Mouse (Mus musculus): Measurements from ENCODE around the gene Gm48551.

The Gm48551 gene

DNA sequence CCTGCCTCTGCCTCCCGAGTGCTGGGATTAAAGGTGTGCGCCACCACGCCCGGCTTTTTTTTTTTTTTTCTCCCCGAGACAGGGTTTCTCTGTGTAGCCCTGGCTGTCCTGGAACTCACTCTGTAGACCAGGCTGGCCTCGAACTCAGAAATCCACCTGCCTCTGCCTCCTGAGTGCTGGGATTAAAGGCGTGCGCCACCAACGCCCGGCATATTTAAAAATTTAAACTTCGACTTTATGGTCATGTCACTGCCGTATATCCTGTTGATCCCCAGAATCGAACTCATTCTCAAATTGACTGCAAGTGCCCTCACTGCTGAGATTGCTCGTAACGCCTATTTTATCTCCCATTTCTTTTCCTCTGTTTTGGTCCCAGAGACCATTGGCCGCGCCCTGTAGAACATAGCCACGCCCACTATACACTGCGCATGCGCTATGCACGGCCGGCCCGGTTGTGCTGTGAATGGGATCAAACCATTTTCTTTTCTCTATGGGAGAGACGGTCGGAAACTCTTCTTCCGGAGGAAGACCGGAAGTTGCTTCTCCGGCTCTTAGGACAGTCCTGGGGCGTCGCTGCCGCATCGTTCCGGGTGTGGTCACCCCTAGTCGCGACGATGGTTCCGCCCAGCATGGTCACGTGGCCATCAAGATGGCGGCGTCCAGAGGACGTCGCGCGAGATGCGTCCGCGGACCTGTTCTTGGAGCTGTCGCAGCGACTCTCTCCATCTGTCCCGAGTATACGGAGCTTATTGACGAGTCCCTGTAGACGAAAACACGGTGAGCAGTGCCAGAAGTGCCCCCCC lies at the start of gene Gm48551, which contains the start of gene Dohh:
TSS of gene Gm48551 (plus strand) at position 665 of the 803 bp plus-strand sequence.
TSS of gene Dohh (plus strand) at position 627 of the 803 bp plus-strand sequence.
- DNase-seq (ENCODE audit: extremely low spot score): peak; percentile 99

DNA sequence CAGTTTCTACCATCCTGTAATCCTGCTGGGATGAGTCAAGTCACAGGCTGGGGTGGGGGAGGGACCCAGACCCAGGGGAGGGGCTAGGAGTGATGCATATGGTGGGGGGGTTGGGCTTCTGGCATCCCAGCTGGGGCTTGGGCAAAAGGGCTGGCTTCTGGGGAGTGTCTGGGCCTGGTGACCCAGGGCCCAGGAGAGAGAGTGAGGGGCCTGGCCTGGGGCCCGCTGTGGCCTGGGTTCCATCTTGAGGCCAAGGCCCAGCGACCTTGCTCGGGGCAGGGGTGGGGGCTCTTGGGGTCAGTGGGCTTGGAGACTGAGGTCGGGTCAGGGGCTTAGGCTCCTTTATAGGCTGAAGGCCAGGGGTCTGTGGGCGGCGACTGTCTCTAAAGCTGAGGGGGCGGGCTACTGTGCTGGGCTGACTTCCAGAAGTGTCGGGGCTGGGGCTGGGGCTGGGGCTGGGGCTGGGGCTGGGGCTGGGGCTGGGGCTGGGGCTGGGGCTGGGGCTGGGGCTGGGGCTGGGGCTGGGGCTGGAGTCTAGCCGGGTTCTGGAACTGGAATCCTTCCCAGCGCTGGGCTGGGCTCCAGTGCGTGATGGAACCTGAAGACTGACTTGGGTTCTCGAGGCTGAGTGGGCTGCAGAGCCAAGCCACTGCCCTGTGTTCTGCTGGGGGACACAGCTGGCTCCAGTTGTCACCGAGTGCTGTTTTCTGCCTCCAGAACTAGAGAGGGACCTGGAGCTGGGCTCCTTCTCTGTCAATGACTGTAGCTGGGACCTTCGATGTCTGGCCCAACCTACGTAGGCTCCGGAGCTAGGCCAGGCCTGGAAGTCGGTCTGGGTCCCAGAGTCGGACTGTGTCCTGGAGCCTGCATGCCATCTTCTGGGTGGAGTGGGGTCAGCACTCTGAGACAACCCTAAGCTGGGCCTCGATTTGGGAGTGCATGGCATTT lies 48.6 kb upstream of the Gm48551 start:
- peak; percentile 74 for DNase-seq (ENCODE audit: extremely low spot score)

DNA sequence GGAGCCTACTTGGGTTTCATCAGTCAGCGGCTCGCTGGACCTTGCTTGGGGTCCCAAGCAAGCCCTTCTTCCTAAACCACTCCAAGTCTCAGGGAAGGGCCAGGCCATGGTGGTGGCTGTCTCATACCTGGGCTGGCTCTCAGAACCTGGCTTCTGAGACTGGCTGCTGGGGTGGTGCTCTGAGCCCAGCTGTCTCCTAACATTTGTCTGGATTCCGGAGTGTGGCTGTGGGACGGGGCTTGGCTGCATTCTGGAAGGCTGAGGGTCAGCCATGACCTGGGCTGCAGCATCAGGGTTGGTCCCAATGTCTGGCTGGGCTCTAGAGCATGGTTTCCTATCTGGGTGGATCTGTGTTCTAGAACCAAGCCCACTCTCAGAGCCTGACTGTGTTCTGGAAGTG lies 47.7 kb upstream of the Gm48551 start:
- DNase-seq (ENCODE audit: extremely low spot score): no peak

- no peak for DNase-seq (ENCODE audit: extremely low spot score)
These were observed 43.5 kb upstream of the Gm48551 start for GRCm38 (mm10) chr10:81340551-81341332.

GRCm38 (mm10) chr10:81341333-81341949 lies 42.8 kb upstream of the Gm48551 start:
- peak; percentile 68 for DNase-seq (ENCODE audit: extremely low spot score)

DNA sequence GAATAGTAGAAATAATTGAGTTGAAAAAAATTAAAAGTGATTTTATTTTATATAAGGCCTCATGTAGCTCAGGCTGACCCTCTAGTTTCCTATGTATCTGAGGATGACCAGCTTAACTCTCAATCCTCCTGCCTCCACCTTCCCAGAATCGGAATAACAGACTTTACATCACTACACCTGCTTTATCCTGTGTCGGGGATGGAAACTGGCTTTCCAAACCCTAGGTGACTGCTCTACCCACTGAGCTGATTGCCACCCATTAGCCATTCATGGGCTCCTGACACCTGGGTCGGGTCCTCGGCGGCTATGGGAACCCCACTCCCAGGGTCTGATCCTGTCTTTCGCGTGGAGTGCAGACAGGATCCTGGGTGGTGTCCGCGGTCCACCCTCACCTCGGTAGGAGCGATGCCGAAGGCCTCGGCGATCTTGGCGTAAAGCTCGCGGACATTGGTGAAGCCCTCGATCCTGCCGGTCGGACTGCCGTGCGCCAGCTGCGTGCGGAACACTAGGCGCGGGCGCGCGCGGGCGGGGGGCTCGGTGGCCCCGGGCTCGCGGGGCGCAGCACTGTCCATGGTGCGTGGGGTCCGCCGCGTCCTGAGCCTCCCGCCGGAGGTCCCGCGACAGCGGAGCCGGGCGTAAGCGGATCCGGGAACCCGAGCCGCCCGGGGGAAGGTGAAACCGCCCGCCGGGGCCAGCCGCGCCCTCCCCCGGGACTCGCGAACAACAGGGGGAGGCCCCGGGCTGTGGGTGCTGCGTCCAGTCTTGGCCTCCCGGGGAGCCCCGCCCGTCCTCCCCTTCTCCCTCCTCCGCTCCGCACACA lies 41.4 kb upstream of the Gm48551 start, which contains the start of gene Gipc3:
TSS of gene Gipc3 (minus strand) at position 581 of the 820 bp plus-strand sequence.
- no peak for DNase-seq (ENCODE audit: extremely low spot score)

DNA sequence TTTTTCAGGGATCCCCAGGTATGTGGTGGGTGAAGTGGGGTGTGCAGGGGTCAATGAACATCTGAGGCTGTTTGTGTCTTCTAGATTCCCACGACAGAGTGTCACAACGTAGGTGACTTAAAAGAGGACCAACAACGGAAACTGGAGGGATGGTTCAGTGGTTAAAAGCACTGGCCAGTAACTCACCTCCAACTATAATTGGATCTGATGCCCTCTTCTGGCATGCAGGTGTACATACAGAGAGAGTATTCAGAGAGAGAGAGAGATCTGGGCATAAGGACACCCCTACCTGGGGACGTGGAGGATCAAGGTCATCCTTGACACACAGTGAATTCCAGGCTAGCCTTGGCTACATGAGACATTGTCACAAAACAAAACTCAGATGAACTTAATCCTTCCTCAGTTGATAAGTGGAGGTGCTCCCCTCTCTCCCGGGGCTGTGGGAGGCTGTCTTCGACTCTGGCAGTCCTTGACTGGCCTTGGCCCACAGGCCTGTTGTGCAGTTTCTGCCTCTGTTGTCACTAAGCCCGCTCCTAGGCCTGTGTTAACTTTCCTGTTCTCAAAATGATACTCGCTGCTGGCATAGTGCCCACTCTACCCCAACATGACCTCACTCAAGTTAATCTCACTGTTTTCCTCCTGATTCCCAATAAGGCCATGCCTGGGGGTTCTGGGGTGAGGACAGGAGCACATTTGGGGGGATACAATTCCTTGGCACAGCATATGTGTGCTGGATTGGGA lies 39.7 kb upstream of the Gm48551 start:
- DNase-seq (ENCODE audit: extremely low spot score): no peak

- DNase-seq (ENCODE audit: extremely low spot score): no peak
These were observed 39.1 kb upstream of the Gm48551 start for GRCm38 (mm10) chr10:81345162-81345534.

GRCm38 (mm10) chr10:81346453-81347067 lies 37.7 kb upstream of the Gm48551 start:
- peak; percentile 83 for DNase-seq (ENCODE audit: extremely low spot score)

DNA sequence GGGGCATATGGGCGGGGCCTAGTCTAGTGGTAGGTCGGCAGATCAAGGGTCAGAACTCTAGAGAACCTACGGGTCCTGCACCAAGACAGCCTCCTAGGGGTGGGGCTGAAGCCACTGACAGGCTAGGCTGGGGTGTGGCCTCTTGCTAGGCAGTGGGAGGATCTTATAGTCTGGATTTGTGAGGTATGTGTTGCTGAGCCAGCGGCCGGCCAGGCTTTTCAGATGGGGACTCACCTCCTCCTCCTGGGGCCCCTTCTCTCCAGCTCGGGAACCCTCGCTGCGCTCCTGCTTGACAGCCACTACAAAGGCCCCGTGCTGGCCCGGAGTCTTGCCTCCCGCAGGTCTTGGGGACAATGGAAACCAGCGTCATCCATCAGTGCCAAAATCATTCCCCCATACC lies 35.1 kb upstream of the Gm48551 start:
- no peak for DNase-seq (ENCODE audit: extremely low spot score)

DNA sequence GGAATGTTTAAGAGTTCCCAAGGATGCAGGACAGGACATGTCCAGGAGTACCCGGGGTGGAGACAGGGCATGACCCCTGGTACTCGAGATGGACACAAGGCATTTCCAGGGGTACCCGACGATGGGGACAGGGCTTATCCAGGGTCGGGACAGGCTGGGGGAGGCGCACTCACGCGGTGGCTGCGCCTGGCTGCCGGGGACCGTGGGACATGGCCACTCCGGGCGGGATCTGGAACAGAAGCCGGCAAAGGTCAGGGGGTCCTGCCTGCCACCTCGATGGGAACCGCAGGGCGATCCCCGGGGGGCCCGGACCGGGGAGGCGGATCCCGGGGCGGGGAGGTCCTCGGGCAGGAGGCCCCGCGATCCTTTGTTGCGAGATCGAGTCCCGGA lies 34.3 kb upstream of the Gm48551 start:
- no peak for DNase-seq (ENCODE audit: extremely low spot score)

DNA sequence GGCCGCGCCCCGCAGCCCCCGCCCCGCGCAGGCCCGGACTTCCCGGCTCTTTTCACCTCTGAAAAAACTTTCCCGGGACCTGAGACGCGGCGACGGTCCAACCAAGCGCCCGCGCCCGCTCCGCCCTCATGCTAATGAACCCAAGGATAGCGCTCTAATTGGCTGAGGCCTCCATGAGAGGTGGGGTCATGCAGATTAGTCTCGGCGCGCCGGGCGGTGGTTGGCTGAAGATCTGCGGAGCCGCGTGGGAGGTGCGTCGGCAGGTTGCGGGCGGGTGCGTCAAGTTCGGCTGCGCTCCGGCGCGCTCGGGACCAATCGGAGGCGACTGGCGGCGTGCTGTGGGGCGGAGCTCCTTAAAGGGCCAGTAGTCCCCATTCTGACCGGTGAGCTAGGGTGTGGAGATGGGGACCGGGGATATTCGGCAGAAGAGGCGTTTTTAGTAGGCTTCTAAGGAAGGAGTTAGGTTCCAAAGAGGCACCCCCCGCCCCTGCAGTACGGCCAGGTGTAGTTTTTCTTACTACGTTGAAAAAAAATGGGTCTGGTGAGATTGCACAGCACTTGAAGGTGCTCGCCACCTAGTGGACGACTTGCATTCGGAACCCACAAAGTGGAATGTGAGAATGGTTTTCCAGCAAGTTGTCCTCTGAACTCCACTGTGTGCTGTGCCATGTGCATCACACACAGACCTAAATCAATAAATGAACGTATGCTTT lies 33.8 kb upstream of the Gm48551 start, which contains the start of gene Hmg20b:
TSS of gene Hmg20b (minus strand) at position 130 of the 713 bp plus-strand sequence.
- DNase-seq (ENCODE audit: extremely low spot score): peak; percentile 99

DNA sequence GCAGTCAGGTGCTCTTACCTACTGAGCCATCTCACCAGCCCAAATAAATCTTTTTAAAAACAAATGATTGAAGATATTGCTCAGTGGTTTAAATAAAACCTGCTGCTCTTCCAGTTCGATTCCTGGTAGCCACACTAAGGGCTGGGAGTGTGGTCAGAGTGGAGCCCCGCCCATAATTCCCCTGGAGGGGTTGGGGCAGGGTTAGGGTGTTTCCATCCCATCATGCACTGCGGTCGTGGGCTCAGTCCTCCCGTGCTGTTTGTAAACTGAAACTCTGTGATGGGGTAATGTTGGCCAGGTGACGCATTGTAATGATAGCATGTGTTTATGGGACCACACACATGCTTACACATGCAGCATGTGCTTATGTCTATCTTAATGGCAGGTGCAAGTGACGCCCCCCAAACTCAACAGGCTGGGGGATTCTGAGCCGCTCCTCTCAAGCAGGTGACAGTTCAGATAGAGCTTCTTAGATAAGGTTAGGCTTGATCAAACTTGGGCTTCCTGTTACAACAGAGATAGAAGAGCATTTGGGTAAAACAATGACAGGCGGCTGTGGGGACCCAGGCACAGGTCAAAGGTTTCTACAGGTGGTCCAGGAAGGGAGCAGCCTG lies 32.5 kb upstream of the Gm48551 start:
- no peak for DNase-seq (ENCODE audit: extremely low spot score)

- no peak for DNase-seq (ENCODE audit: extremely low spot score)
These were observed 29.4 kb upstream of the Gm48551 start for GRCm38 (mm10) chr10:81354738-81355477.

DNA sequence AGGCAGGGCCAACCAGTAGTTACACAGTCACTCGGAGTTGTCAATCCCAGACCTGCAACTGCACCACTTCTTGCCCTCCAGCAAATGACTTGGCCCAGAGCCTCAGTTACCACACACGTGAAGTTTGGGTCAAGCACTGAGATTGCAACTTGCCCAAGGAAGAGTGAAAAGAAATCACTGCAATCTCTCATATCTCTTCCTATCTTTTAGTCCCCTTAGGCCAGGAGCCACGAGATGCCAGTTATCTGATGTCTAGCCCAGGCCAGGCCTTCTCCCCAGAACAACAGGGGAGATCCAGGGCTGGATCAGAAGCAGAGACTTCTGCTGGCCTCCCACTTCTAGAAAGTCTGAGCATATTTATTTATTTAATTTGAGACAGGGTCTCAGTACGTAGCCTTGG lies 28.7 kb upstream of the Gm48551 start:
- no peak for DNase-seq (ENCODE audit: extremely low spot score)

DNA sequence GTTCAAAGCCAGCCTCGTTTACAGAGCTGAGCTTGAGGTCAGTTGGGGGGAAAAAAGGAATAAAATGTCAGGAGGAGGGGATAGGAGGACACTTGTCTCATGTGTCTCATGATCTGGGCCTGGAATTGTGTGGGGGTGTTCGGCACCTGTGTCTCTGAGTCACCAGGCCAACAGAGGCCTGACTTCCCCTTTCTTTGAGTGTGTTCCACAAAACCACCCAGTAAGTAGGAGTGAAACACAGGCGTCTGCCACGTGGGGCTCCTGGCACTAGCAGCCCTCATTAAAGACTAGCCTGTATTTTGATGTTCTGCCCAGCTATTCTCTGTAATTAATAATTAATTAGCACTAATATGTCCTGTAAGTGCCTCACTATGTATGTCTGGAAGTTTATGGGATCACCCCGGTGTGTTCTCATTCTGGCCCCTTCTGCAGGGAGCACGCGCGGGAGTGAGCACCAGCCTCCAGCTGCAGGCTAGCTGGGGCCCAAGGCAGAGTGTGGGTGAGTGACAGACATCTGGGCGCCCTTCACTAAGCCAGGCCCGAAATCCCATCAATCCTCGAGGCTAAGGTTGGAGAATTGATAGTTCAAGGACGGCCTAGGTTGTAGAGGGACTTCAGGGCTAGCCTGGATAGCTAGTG lies 27.8 kb upstream of the Gm48551 start:
- no peak for DNase-seq (ENCODE audit: extremely low spot score)
